Mouse (Mus musculus) Patski (cell line): ENCODE measurements around the gene Lingo2. TPM values are rescaled to one million over a fixed set of nuclear protein-coding genes. Genes with fewer than 3 reads are reported as not detected.

Experiments
- ATAC-seq: fragments of 100-300 bp; one replicate; pipeline ENCODE4 v1.8.0; 2021
- CTCF ChIA-PET: fragments of 350-600 bp; sonication (Branson Sonifier 250); formaldehyde crosslinking; loops from one replicate; lab custom pipeline; 2022; ENCODE audit warnings: inconsistent platforms; lab: Charles Lee
- POLR2A ChIA-PET: fragments of 350-600 bp; sonication (Branson Sonifier 250); formaldehyde crosslinking; loops from one replicate; lab custom pipeline; 2022; ENCODE audit warnings: antibody characterized with exemption, inconsistent platforms; lab: Charles Lee
- DNase-seq: peaks from one replicate; pipeline ENCODE4 v3.0.0-alpha.2; 2011; ENCODE audit warnings: low read depth, low spot score
- H3K27me3 ChIP-seq: fragments of 371-371 bp; one replicate; pipeline ENCODE4 v1.5.1; 2021
- CTCF ChIP-seq: fragments of 100-300 bp; IDR thresholded peaks from one replicate; pipeline ENCODE4 v1.5.1; 2021
- in situ Hi-C: fragments of 300-500 bp; cut with MboI; formaldehyde crosslinking; loops from 3 replicates; pipeline ENCODE4 v1.11.1; 2018; ENCODE audit warnings: low pct_unique_long_range_greater_than_20kb, mixed read lengths
- polyA plus RNA-seq: library from polyadenylated mRNA; unstranded; gene quantifications from one replicate; pipeline ENCODE4 v1.2.3, GENCODE M21; 2021

The Lingo2 gene
- polyA plus RNA-seq, result not detected

DNA sequence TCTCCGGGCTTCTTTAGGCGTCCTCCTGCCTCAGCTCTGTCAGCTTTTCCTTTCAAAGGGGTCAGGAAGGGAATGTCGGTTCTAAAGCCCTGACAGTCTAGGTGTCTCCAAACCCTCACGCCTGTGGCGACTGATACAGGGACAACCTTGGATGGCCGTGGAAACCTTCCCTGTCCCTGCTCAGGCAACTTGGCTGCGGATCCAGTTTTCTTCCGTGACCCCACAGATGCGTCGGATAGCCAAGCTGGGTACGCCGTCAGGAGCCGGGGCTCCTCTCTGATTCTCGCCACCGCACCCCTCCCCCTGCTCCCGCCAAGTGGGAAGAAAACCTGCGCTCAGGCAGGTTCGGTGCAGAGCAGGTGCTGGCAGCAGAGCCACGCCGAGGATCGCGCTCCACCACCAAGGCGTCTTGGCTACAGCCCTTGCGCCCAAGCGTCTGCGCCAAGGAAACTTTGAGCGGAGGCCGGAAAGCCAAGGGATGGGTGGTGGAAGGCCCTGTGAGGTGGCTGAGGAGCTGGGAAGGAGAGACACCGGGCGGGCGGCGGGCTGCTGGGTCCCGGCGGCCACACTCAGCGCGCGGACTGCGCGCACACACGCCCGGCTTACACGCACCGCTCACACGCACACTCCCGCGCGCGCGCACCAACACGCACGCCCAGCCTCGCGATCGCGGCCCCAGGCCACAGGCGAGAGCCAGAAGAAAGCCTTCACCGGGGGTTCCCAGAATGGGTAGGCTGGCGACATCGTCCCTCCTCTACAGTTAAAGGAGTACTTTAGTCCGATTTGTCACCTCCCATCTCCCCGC, at the start of gene Lingo2:
Lingo2 (minus strand) TSS at position 598 of the 805 bp plus-strand sequence.
- no peak for TF ChIP-seq CTCF
- in situ Hi-C loops, result no loop called here
- ChIA-PET POLR2A (no interaction called here), CTCF (no interaction called here)
- peaks cover 3% of the 10 kb centered on the region for H3K27me3 ChIP-seq
- DNase-seq (no peak), ATAC-seq (no peak)

DNA sequence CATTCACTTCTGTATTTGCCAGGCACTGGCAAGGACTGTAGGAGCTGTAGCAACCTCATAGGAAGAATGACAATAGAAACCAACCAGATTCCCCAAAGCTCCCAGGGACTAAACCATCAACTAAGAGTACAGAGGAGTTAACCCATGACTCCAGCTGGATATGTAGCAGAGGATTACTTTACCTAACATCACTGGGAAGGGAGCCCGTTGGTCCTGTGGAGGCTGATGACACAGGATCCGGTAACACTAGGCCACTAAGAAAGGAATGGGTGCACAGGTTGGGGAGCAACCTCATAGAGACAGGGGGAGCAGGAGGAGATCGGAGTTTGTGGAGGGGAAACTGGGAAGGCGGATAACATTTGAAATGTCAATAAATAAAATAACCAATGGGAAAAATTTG, 21.8 kb upstream of the Lingo2 start:
- TF ChIP-seq CTCF, result no peak
- in situ Hi-C loops, result no loop called here
- no peaks in the 10 kb centered on the region for H3K27me3 ChIP-seq
- no peak for ATAC-seq
- ChIA-PET CTCF (no interaction called here), POLR2A (no interaction called here)
- DNase-seq, result no peak

DNA sequence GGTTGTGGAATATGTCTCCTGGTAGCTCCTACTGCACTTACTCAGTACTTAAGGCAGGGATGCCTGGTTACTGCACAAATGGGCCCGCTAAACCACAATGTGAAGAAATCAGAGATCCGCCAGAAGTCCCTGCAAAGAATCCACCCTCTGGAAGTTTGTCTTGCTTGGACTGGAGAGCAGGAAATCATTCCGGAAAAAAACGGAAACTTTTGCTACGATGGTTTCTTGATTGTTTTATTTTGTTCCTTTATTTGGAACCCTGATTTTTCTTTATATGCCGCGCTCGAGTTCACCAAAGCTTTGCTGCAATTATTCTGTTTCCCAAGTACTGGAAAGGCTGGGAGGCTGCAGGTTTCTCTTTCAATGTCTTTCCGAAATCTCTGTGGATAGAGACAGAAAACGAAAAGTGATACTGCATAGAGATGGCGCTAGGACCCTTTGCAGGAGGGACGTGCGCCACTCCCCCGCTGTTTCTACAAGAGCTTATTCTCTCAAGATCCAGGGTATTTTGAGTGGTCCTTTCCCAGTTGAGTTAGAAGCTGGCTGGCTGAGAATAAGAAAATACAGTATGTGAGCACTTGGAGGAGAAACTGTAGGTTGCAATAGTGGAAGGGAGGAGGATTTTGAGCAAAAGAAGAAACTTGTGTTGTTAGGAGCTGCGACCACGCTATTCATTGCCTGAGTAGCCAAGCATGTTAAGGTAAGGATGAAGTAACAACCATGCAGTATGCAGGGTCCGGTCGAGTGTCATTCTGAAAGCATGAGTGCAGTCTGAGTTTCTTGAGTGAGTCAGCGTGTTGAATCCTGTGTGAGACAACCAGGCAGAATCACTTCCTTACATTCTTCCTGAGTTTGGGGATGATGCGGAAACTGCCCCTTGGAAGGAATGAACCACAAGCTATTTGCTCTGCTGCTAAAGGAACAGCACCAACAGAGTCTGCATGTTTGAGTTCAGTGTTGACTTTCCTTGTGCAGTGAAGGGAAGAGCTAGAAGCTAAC, 1.2 kb upstream of the Lingo2 start:
- CTCF ChIA-PET, result no interaction called here
- H3K27me3 ChIP-seq, result peaks cover 3% of the 10 kb centered on the region
- ATAC-seq (no peak), DNase-seq (no peak)
- TF ChIP-seq CTCF, result no peak
- POLR2A ChIA-PET, result no interaction called here
- in situ Hi-C loops, result no loop called here

DNA sequence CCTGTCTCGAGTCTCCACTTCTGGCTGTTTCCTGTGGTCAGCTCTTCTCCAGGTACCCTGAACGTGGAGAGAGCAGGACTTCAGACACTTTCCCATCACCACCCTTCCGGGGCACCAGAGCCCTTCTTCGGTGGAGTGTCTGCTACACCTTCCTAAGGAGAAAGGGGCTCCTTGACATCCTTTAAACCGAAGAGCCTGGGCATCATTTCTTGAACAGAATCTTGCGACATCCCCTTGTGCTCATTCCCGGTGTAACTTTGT, 338 bp upstream of the Lingo2 start:
- POLR2A ChIA-PET, result no interaction called here
- CTCF ChIA-PET, result no interaction called here
- TF ChIP-seq CTCF, result no peak

DNA sequence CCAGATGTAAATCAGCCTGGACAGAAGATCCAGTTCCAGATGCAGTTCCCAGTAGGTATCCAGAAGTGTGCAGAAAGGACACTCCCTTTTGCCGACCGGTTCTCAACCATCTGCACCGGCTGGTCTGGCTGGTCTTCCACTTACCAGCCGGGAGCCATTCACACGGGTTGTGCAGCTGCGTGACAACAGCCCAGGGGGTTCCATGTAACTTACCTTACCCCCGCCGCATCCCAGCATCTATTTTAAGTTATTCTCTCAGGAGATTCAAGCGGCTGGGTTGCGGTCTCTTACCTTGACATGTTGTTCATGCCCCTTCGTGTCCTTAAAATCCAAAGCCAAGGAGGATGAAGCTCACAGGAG, 777 bp downstream of the Lingo2 start:
- POLR2A ChIA-PET, result no interaction called here
- CTCF ChIA-PET, result no interaction called here
- DNase-seq (no peak), ATAC-seq (peak; percentile 21)
- in situ Hi-C loops, result no loop called here
- no peak for TF ChIP-seq CTCF
- H3K27me3 ChIP-seq, result peaks cover 3% of the 10 kb centered on the region

More for the DNA sequence above, 338 bp upstream of the Lingo2 start:
- no peak for DNase-seq
- ATAC-seq, result no peak
- in situ Hi-C loops, result no loop called here
- peaks cover 3% of the 10 kb centered on the region for H3K27me3 ChIP-seq

DNA sequence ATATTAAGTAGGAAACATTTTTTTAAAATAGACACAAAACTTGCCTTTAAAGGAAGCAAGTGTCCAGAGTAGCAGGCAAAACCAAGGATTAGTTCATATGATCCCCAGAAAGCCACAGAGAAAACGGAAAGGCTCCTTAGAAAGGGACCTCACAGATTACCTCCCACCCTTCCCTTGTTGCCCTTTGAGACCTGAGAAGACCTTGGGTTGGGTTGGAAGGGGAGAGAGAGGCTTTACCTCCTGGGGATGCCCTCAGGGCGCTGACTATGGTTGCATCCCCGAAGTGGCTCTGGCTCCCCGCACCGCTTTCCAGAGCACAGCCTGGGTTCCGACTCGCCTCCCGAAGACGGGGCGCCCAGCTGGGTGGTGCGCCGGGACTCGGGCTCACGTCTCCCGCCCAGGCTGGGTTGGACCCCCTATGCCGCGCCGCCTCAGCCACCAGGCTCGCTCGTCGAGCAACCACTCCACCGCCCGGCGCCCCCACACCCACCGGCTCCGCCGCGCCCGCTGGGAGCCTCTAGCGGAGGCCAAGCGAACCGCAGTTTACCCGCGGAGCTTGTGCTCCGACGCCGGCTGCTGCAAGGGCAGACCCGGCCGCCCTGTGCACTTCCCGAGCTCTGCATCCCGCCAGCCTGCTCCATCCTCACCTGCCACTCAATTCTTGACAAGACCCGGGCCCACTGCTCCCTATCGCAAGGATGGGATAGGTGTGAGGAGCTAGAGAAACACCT, 1.4 kb downstream of the Lingo2 start:
- ATAC-seq (peak; percentile 51), DNase-seq (no peak)
- peaks cover 3% of the 10 kb centered on the region for H3K27me3 ChIP-seq
- peak; percentile 46 for TF ChIP-seq CTCF
- POLR2A ChIA-PET, result no interaction called here
- CTCF ChIA-PET, result no interaction called here
- in situ Hi-C loops, result no loop called here

DNA sequence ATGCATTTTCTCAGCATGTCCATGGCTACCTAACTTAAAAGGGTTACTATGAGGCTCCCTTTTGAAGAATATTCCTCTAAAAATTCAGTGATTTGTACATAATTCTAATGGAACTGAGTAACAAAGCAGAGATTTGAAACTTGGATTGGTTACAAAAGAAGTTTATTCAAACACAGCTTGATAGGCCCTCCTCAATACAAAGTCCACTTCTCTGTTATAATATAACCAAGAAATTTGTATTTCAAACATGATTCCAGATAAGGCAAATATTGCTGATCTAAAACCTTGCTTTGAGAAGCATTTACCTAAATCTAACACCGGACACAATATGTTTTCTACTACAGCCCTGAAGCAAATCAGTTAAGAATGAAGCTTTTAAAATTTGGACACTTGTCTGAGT, 60.7 kb downstream of the Lingo2 start:
- H3K27me3 ChIP-seq, result no peaks in the 10 kb centered on the region
- CTCF ChIA-PET, result no interaction called here
- in situ Hi-C loops, result no loop called here
- POLR2A ChIA-PET, result no interaction called here
- no peak for ATAC-seq
- DNase-seq, result no peak
- TF ChIP-seq CTCF, result no peak

DNA sequence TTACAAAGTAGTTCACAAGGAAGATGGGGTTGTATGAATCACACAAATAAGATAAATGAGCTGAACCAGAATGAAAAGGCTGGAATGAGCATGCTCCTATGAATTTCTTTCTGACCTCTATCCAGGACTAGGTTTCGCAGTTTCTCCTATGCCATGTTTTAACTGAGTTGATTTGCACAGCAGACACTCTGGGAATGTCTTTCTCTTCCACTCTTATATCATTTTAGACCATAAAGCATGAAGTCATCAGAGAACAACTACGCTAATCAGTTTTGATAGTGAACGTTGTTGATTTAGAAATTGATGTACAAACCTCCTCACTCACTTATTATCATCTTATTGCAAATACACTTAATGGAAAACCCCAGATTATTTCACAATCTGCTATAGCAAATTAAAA, 61.2 kb downstream of the Lingo2 start:
- DNase-seq (no peak), ATAC-seq (no peak)
- in situ Hi-C loops, result no loop called here
- no peak for TF ChIP-seq CTCF
- POLR2A ChIA-PET, result no interaction called here
- H3K27me3 ChIP-seq, result no peaks in the 10 kb centered on the region
- CTCF ChIA-PET, result no interaction called here

DNA sequence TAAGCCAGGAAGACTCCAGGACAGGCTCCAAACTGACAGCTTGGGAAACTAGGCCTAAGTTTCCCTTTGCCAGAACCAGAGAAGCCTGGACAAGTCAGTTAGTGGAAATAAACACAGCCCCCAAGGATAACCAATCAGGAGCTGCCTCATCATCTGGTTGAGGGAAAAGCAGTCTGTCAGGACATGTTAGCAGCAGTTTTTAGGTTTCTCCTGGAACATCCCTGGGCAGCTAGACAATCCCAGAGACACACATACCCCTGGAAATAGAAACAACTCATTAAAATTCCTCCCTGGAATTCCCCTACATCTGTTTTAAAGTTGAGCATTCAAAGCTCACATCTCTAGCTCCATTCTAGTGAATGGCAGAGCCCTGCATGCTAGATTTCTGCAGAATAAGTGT, 76.8 kb downstream of the Lingo2 start:
- POLR2A ChIA-PET, result no interaction called here
- ATAC-seq (no peak), DNase-seq (no peak)
- H3K27me3 ChIP-seq, result no peaks in the 10 kb centered on the region
- in situ Hi-C loops, result no loop called here
- no peak for TF ChIP-seq CTCF
- CTCF ChIA-PET, result no interaction called here

DNA sequence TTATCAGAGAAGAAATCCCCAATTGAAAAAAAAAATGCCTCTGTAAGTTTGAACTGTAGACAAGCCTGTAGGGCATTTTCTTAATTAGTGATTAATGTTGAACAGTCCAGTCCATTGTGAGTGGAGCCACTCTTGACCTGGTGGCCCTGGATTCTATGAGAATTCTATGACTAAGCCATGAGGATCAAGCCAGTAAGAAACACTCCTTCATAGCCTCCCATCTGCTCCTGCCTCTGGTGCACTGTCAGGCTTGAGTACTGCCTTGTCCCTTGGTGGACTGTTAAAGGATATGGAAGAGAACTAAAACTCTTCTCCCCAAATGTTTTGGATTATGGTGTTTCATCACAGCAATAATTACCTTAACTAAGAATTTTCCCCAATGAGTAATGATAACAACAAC, 126.6 kb downstream of the Lingo2 start:
- H3K27me3 ChIP-seq, result no peaks in the 10 kb centered on the region
- ChIA-PET CTCF (no interaction called here), POLR2A (no interaction called here)
- TF ChIP-seq CTCF, result no peak
- in situ Hi-C loops, result no loop called here
- DNase-seq (no peak), ATAC-seq (no peak)

DNA sequence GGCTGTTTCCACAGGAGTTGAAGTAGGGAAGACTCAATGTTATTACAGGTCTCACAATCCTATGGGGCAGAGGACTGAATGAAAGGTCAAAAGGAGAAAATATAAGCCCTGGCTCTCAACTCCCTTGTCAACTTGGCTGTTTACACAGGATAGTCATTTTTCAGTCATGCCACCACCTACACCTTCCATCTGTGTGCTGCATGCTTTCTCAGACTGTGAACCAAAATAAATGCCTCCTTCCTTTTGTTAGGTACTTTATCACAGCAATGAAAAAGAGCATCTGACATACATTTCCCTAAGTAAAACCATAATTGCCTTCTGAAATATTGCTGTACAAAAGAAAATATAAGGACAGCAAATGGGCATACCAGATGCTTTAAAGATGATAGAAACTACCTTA, 129.6 kb downstream of the Lingo2 start:
- ATAC-seq, result no peak
- no peak for TF ChIP-seq CTCF
- H3K27me3 ChIP-seq, result no peaks in the 10 kb centered on the region
- ChIA-PET POLR2A (no interaction called here), CTCF (no interaction called here)
- DNase-seq, result no peak
- in situ Hi-C loops, result no loop called here
